Mouse (Mus musculus) right cerebral cortex, adult 2 months (tissue): ENCODE measurements around the gene Efnb2.
A peak's percentile ranks its signal among the peaks of the same experiment; 100 is the strongest.

Source experiments
- DNase-seq, 2 experiments: peaks; one replicate each; pipeline ENCODE4 v3.0.0; 2021 to 2022; ENCODE audit warnings: low spot score in 2 of 2

The Efnb2 gene

GRCm38 (mm10) chr8:8613844-8614243 is 47.2 kb downstream of the Efnb2 start:
- DNase-seq: no peak

- DNase-seq: no peak
Measured at GRCm38 (mm10) chr8:8611928-8612327, 49.1 kb downstream of the Efnb2 start.

DNA sequence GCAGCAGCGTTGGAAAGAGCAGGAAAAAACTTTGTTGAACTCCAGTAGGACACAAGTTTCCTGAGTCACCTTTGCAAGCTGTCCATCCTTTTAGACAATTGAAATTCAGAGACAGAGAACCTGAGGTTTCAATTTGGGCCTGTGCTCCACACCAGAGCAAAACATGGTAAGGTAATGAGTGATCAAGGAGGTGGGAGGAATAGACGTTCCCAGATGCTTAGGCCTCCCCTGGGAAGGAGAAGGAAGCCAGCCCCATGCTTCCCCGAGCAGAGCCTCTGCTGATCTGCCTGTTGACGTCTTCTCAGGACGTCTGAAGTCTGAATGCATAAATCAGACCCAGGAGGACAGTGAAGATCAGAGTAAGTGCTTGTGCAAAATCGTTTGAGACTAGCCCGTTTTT is 51.3 kb downstream of the Efnb2 start:
- no peak for DNase-seq

GRCm38 (mm10) chr8:8609141-8609540 is 51.9 kb downstream of the Efnb2 start:
- no peak for DNase-seq

DNA sequence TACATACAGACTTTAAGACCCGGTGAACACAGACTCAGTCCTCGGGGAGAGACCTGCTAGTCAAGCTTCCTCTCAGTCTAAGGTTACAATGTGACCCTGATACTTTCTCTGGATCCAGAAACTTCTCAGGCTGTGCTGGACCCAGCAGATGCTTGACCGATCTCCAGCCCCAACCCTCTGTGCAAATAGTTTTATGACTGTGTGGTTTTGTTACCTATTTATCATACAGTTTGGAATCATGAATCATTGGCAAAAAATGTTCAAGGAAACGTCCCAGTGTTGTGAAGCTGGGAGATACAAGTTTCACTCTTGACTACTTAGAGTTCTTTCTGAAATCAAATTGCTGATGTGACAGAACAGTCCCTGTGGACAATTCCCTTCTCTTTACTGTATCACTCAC is 55.4 kb downstream of the Efnb2 start:
- DNase-seq: no peak

- DNase-seq: no peak
Measured at GRCm38 (mm10) chr8:8603875-8604274, 57.2 kb downstream of the Efnb2 start.

DNA sequence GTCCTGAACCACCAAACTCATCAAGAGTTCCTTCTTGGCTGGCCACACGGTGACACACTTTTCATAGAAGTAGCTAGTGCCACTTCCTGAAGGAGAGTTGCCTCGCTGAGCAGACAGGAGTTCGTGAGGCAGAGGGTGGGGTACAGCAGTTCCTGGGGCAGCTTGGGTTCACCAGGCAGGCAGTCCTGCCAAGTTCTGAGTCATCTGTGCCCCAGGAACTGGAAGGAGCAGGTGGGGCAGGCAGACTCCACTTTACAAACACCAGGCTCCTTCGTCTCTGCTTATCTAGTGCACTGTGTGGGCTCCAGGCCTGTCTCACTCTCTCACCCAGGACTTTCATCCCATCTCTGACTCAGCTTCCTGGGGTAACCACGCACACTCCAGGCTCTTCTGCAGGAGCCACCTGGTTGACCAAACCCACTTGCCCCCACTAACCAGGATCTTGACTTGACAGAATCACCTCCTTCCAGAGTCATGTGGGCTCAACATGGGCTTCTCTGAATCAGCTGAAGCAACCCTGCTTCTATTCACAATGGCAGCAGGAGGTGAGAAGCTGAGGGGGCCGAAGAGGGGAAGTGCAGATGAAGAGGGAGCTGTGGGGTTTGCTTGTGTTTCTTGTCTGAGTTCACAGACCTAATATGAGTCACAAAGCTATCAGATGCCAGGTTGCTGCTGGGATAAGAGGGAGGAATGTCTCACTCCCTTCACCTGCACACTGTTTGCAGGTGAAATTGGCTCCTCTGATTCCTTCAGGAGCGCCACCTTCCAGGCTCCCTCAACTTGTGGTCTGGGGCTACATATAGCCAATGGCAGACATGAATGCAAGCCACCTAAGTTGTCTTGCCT is 58.2 kb downstream of the Efnb2 start:
- DNase-seq: no peak

DNA sequence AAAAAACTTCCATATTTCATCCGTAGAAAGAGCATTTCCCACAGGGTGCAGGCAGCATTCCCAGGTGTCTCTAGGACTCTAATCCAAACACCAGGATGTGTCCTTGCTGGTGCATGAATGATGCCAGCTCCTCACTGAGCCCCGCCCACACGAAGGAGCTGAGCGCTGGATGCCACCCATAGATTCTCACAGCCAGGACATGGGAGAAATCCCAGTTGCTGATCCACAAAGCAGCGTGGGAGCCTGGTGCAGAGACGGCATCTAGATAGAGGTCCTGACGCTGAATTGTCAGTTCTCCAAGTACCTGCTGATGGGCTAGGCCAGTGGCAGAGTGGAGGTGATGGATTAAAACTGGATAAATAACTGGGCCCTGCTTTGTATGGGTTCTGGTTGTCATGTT is 61.1 kb downstream of the Efnb2 start:
- peak in 1 of 2 experiments; percentile 25 for DNase-seq

- DNase-seq: no peak
Measured at GRCm38 (mm10) chr8:8597434-8597833, 63.6 kb downstream of the Efnb2 start.

DNA sequence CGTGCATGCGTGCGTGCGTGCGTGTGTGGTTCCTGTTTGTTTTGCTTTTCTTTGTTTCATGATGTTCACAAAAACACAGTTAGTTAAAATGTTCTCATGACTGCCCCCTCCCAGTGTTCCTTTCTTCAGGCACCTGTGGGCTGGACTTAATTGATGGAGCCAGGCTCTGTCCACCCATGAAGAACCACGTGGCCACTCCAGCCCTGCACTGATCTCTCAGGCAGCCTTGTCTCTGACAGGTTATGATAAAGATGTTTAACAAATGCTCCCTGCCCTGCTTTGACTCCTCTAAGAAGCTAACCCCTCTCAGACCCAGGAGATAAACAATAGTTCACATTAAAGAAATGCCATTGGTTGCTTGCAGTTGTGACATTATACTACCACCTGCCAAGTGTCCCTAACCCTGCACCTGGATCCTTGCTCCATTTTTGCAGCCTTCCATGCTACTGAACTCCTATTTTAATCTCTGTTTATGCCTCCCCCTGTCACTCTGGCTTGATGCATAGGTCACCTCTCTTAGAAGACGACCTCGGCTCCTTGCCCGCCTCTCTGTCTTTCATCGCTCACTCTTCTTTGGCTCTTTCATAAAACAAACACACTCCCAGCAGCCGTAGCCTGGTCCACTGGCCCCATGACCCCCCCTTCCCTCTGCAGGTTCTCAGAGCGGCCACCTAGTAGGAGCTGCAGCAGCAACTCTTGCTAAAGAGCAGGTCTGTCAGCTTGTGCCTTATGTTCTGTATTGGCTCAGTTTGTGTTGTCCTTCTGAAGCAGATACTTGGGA is 65.0 kb downstream of the Efnb2 start:
- no peak for DNase-seq

DNA sequence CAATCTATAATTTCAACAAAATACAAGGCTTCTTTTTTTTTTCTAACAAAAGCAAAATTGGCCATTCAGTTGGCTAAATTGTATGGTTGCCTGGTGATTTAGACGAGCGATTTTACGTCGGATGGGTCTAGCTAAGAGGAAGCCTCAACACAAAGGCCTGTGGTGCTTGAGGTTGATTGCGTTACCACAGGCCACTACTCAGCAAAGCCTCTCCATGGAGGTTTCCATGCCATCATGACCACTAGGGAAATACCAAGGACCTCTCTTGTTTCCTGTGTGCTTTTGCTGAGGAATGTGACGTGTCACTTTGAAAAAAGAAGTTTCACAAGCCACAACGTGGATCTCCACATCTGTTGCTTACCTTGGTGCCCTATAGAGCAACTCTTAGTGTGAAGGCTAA is 67.2 kb downstream of the Efnb2 start:
- DNase-seq: no peak

DNA sequence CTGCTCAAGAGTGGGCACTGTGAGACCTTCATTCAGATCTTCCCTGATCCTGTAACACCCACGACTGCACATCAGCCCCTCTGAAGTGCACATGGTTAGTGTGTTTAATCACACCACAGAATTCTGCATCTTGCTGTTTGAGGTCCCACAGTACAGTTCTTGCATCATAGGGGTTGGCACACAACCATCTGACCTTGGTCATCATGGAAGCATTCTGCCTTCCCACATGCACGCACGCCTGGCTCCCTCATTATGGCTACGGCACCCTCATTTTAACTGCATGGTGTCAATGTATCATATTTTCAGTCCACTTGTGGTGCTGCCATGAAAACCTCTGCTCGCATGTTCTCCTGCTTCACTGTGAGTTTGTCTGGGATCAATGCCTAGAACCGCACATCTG is 67.7 kb downstream of the Efnb2 start:
- no peak for DNase-seq

- DNase-seq: no peak
Measured at GRCm38 (mm10) chr8:8592331-8592730, 68.7 kb downstream of the Efnb2 start.

DNA sequence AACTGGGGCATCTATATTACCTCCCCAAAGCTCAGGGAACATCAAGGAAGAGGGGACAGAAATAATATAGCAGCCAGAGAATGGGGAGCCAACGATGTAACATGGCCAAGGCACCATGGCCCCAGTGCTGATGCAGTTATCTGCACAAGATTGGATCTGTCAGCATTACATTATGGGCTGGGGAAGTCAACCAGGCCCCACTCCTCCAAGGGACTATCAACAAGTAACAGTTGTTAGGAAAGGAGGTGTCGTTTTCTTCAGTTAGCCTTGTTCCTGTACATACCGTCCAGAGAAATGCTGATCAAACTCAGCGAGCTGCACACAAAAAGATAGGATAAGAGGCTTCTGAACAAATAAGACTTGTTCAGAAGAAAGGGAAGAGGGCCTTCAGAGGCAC is 77.1 kb downstream of the Efnb2 start:
- no peak for DNase-seq

GRCm38 (mm10) chr8:8583290-8583980 is 77.6 kb downstream of the Efnb2 start:
- DNase-seq: no peak

DNA sequence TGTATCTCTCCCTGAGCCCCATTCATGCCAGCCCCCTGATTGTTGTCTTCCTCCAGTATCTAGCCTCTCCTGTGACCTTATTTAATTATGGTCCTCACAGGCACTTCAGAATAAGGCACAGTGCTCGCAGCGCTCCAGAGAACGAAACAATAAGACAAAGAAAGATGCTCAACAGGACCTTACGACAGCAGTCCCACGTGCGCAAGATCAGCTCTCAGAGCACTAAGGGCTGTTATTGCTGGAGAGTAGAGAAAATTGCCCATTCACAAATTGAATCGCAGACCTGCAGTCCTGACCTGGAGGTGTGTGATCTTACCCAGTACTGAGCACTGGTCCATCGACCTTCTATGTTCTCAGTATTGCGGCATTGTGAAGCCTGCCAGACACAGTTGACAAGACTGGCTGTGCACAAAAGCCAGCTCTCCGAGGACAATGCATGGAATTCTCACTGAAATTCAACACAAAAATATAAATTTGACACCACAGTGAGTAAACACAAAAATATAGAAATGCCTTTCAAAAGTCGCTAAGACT is 83.2 kb downstream of the Efnb2 start:
- no peak for DNase-seq

- DNase-seq: no peak
Measured at GRCm38 (mm10) chr8:8576833-8577232, 84.2 kb downstream of the Efnb2 start.

DNA sequence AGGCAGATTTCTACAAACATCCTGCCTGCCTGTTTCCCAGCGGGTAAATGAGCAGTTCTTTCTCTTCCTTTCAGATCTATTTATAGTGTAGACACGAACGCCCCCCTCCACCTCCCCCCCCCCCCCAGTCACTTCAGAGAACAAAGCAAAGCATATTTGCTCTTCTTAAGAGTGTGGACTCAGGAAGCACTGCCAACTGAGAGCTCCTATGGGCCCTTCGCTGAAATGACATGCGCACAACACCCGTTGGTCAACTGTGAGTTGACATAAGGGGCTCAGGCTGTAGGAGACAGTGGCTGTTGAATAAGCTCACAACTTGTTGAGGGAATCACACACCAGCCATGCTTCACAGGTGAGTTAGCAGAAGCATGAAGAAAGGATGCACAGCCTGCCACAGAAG is 84.8 kb downstream of the Efnb2 start:
- DNase-seq: no peak

DNA sequence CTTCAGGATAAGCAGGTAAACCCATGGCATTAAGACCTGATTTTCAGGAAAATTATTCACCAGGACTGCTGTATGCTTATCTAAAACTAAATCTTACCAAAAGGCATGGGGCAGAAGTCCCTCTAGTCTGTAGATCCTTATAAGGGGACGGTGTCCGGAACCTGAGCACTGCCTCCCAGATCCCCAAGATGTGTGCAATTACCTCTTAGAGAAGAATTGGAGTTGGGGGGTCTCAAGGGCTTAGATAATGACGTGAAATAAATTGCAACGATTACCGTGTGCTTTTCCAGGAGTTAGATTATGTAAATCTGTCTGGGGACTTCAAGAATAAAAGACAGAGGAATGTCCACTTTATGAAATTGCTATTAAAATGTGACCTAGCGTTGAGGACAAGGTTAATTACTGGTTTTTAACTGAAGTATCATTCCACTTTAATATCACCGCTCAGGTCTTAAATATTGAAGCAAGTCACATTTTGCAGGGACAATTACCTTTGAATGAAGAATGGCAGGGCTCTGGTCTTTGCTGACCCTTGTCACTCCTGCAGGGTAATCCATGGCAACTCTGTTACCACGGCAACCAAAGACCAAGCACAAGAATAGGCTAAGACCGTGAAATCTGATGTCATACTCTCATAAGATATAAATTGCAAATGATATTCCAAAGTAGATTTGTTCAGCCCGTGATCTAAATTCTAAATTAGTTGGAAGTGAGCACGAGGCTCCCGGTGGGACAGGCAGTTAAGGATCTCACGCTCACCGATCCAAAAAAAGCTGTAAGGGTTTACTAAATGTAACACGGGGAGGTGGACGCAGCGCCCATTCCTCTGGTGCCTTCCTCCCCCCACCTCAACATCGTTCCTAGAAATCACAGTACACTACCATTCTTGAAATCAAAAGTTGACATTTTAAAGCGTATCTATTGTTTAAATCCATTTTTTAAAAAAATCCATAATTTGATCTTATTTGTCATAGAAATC is 86.2 kb downstream of the Efnb2 start:
- DNase-seq: no peak

- no peak for DNase-seq
Measured at GRCm38 (mm10) chr8:8572272-8572671, 88.8 kb downstream of the Efnb2 start.

- DNase-seq: no peak
Measured at GRCm38 (mm10) chr8:8571625-8572215, 89.3 kb downstream of the Efnb2 start.
